Mouse (Mus musculus) embryonic facial prominence, embryonic 10.5 days (tissue): ENCODE measurements around the gene Atg101. TPM values are rescaled to one million over a fixed set of nuclear protein-coding genes. Genes with fewer than 3 reads are reported as not detected.

ENCODE experiments used
- DNase-seq: peaks from one replicate; pipeline ENCODE4 v3.0.0-alpha.2; 2017; ENCODE audit warnings: low spot score
- H3K27ac ChIP-seq: fragments of 300-500 bp; sonication (generic); replicated peaks from 2 replicates; pipeline ENCODE4 v1.5.1; 2016; ENCODE audit warnings: mild to moderate bottlenecking
- H3K27me3 ChIP-seq: fragments of 300-500 bp; sonication (generic); replicated peaks from 2 replicates; pipeline ENCODE4 v1.6.1; 2016; ENCODE audit warnings: low read depth, mild to moderate bottlenecking; ENCODE audit not compliant: poor library complexity, severe bottlenecking
- H3K36me3 ChIP-seq: fragments of 300-500 bp; sonication (generic); replicated peaks from 2 replicates; pipeline ENCODE4 v1.6.1; 2016; ENCODE audit warnings: mild to moderate bottlenecking, moderate library complexity
- H3K4me1 ChIP-seq: fragments of 300-500 bp; sonication (generic); 2 replicates; pipeline ENCODE4 v1.6.1; 2016
- H3K4me3 ChIP-seq: fragments of 300-500 bp; sonication (generic); 2 replicates; pipeline ENCODE4 v1.5.1; 2016; ENCODE audit warnings: mild to moderate bottlenecking, moderate library complexity
- H3K9me3 ChIP-seq: fragments of 300-500 bp; sonication (generic); 2 replicates; pipeline ENCODE4 v1.6.1; 2016; ENCODE audit warnings: mild to moderate bottlenecking
- WGBS: fragments of 180-500 bp; shearing (Covaris S2); methylation state at CpG from one replicate; pipeline ENCODE4 v1.1.7; 2016; 5-methylcytosine and 5-hydroxymethylcytosine counted together
- polyA plus RNA-seq: library from polyadenylated mRNA; unstranded; fragments of >200 nt; fragmentation: Nextera tagmentation; extraction: Ambion mirVana; gene quantifications from 2 replicates; pipeline ENCODE4 v1.2.1, GENCODE M21; 2016

The Atg101 gene
- polyA plus RNA-seq, 1 experiment from 2014 or later, result 91.5 TPM

DNA sequence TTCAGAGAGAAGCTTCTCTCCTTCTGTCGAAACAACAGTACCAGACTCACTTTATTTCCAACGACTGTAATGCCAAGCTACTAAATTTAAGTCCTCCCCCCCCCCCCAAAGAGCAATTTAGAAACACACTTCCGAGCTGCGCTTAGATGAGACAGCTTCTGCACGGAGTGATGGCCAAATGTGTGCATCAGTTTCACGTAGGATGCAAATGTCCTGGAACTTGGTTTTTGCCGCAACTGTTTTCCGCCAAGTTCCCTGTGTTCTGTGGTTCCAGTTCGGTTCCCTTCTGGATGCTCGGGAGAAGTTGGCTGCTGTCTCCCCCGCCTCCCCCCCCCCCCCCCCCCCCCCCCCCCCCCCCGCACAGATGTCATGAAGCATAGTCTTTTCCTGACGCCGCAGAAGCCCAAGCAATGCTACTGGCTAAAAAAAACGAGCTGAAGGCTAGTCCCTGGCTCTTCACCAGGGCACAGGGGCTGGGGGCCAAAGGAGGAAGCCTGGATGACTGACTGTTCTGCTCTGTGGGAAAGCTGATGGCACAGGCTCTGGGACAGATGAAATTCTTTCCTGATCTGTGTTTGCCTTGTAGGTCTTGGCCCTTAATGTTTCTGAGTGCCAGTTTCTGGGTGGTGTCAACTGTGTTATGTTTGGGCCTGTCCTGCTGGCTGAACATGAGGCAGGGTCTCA, 27.2 kb downstream of the Atg101 start:
- peaks cover 27% of the 10 kb centered on the region for H3K4me1 ChIP-seq
- 67% methylated on average over 14 of the region's 15 CpGs for WGBS
- no peaks in the 10 kb centered on the region for H3K27me3 ChIP-seq
- DNase-seq, result no peak
- no peaks in the 10 kb centered on the region for H3K36me3 ChIP-seq
- H3K4me3 ChIP-seq, result no peak overlapping the region
- H3K27ac ChIP-seq, result no peak overlapping the region
- 0 out of 2 replicates have a peak, but pooled peaks cover 2% of the 10 kb centered on the region for H3K9me3 ChIP-seq

DNA sequence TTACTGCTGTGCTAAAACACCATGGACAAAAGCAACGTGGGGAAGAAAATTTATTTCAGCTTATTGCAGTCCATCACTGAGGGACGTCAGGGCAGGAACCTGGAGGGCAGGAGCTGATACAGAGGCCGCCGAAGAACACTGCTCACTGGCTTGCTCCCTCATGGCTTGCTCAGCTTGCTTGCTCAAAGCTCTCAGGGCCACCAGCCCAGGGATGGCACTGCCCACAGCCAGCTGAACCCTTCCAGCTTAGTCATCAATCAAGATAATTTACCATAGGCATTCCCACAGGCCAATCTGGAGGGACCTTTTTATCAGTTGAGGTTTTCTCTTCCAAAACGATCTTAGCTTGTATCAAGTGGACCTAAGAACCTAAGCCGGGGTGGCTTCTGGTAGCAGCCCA, 27.9 kb downstream of the Atg101 start:
- H3K9me3 ChIP-seq, result 0 out of 2 replicates have a peak, but pooled peaks cover 2% of the 10 kb centered on the region
- no peaks in the 10 kb centered on the region for H3K36me3 ChIP-seq
- H3K27ac ChIP-seq, result no peak overlapping the region
- H3K27me3 ChIP-seq, result no peaks in the 10 kb centered on the region
- DNase-seq, result no peak
- H3K4me1 ChIP-seq, result peaks cover 34% of the 10 kb centered on the region
- 89% methylated on average over 6 of the region's 6 CpGs for WGBS
- no peak overlapping the region for H3K4me3 ChIP-seq

DNA sequence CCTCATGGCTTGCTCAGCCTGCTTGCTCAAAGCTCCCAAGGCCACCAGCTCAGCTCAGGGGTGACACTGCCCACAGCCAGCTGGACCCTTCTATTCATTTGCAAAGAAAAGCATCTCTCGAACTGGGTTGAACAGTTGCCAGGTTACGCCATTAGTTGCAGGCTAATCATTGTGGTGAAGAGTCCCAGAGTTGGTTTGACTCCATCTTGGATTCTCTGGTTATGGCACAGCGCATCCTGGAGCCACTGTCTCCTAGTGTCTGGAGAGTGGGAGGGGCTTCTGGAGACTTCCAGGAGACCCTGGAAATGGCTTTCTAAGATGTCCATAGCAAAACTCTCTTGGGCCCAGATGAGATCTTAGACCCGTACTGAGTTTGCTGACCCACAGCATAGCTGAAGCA, 31.3 kb downstream of the Atg101 start:
- H3K27ac ChIP-seq, result 0 out of 2 replicates have a peak overlapping the region, but pooled peaks have one; percentile 55
- no peak overlapping the region for H3K4me3 ChIP-seq
- 87% methylated on average over 4 of the region's 4 CpGs for WGBS
- H3K27me3 ChIP-seq, result no peaks in the 10 kb centered on the region
- no peak for DNase-seq
- peaks cover 38% of the 10 kb centered on the region for H3K4me1 ChIP-seq
- H3K36me3 ChIP-seq, result no peaks in the 10 kb centered on the region
- H3K9me3 ChIP-seq, result 0 out of 2 replicates have a peak, but pooled peaks cover 2% of the 10 kb centered on the region

DNA sequence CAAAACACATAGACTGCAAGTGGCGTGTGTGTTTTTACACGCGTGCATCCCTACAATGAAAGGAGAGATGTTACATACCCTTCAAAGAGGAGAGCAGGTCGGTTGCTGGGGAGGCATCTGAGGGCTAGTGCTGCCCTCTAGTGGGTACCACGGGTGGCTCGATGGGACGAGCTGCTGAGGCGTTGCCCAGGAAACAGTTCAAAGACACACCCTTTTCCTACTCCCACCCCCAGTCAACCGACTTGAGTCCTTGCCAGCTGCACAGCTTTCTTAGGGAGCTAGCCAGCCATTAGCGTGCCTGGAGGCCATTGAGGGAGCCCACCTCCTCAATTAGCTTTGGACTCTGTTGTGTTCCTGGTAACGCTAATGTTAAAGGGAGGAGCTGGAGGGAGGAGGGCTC, 31.8 kb downstream of the Atg101 start:
- peak overlapping the region; percentile 55; the same call in 1 of the 2 replicates for H3K27ac ChIP-seq
- DNase-seq, result peak; percentile 90
- H3K9me3 ChIP-seq, result 0 out of 2 replicates have a peak, but pooled peaks cover 2% of the 10 kb centered on the region
- no peaks in the 10 kb centered on the region for H3K36me3 ChIP-seq
- H3K4me1 ChIP-seq, result peaks cover 43% of the 10 kb centered on the region
- H3K4me3 ChIP-seq, result peak overlapping the region; percentile 41
- 2% methylated on average over 11 of the region's 11 CpGs for WGBS
- no peaks in the 10 kb centered on the region for H3K27me3 ChIP-seq

DNA sequence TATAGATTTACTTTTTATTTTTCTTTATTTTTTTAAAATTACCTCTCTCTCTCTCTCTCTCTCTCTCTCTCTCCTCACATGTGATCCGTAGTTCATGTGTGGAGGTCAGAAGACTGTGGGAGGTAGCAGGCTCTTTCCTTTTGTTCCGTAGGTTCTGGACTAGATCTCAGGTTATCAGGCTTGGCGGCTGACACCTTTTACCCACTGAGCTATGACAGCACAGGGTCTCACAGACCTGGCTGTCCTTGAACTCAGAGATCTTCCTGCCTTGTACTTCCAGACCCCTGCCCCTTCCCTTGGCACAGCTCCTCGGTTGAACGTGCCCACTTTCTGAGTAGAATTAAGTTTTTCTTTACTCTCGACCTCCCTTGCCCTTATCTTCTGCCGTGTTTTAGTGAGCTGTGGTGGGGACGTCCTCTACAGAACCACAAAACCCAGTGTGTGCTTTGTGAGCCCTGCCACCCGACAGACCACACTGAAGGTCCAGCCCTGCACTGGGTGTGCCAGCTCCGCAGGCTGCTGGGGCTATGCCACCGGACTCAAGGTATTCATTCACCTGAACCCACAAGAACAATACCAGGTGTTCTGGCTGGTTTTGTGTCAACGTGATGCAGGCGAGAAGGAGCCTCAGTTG, 32.3 kb downstream of the Atg101 start:
- peak overlapping the region; percentile 55; the same call in 1 of the 2 replicates for H3K27ac ChIP-seq
- no peaks in the 10 kb centered on the region for H3K27me3 ChIP-seq
- H3K4me1 ChIP-seq, result peaks cover 48% of the 10 kb centered on the region
- H3K9me3 ChIP-seq, result 0 out of 2 replicates have a peak, but pooled peaks cover 2% of the 10 kb centered on the region
- peak overlapping the region; percentile 41 for H3K4me3 ChIP-seq
- no peaks in the 10 kb centered on the region for H3K36me3 ChIP-seq
- WGBS, result 72% methylated on average over 13 of the region's 13 CpGs
- DNase-seq, result no peak

DNA sequence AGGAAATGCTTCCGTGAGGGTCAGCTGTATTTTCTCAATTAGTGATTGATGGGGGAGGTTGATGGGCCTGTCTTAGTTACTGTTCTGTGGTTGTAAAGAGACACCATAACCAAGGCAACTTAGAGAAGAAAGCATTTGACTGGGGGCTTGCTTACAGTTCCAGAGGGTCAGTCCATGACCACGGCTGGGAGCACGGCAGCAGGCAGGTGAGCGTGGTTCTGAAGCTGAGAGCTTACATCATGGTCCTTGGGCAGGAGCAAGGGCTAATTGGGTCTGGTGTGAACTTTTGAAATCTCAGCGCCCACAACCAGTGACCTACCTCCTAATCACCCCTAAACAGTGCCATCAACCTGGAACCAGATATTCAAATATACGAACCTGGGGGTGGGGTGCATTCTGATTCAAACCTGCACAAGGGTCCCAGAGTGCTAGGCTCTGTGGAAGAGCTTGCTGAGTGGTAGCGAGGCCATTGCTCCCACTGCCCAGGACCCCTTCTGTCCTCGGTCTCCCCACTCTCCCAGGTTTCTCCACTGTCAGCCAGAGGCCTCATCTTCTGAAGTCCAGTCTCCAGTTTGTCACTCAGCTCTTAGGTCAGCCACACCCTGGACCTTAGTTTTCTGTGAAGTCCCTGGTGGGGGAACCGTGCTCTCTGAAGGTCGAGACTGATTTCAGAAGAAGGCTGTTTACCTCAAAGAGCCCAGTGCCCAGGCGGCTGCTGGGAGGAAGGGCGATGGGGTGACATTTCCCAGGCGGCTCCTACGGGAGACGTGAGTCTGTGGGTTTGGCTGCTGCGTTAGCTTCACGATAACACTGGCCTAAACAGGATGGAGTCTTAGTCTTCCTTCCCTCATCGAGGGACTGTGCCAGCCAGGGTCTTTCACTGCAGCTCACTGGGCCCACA, 33.1 kb downstream of the Atg101 start:
- Histone ChIP-seq H3K36me3 (no peaks in the 10 kb centered on the region), H3K4me1 (peaks cover 49% of the 10 kb centered on the region), H3K4me3 (no peak overlapping the region), H3K27ac (no peak overlapping the region), H3K9me3 (0 out of 2 replicates have a peak, but pooled peaks cover 2% of the 10 kb centered on the region), H3K27me3 (no peaks in the 10 kb centered on the region)
- WGBS, result 81% methylated on average over 18 of the region's 18 CpGs
- DNase-seq, result no peak

DNA sequence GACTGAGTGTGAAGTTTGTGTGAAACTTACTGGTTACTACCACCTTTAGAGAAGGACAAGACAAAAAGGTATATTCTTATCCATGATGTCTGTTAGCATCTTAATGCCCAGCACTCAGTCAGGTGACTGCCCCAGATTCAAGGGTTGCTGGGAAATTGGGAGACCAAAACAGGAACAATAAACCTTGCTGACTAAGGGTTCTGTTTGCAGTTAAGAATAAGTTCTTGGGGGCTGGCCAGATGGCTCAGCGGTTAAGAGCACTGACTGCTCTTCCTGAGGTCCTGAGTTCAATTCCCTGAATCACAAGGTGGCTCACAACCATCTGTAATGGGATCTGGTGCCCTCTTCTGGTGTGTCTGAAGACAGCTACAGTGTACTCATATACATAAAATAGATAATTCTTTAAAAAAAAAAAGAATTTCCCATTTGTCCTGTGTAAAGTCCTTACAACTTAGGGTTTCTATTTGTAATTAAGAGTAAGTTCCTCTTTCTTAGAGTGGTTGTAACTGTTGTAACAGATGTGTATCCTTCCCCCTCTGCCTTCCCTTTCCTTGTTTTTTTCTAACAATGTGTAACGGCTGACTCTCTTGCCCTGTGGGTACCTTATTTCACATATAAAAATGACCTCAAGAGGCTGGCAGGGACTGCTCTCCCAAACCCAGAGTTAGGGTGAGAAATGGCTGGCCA, 33.9 kb downstream of the Atg101 start:
- H3K36me3 ChIP-seq, result no peaks in the 10 kb centered on the region
- 0 out of 2 replicates have a peak, but pooled peaks cover 2% of the 10 kb centered on the region for H3K9me3 ChIP-seq
- H3K4me1 ChIP-seq, result peaks cover 49% of the 10 kb centered on the region
- WGBS, result 85% methylated on average over 2 of the region's 2 CpGs
- H3K27ac ChIP-seq, result no peak overlapping the region
- no peaks in the 10 kb centered on the region for H3K27me3 ChIP-seq
- no peak overlapping the region for H3K4me3 ChIP-seq
- DNase-seq, result no peak

DNA sequence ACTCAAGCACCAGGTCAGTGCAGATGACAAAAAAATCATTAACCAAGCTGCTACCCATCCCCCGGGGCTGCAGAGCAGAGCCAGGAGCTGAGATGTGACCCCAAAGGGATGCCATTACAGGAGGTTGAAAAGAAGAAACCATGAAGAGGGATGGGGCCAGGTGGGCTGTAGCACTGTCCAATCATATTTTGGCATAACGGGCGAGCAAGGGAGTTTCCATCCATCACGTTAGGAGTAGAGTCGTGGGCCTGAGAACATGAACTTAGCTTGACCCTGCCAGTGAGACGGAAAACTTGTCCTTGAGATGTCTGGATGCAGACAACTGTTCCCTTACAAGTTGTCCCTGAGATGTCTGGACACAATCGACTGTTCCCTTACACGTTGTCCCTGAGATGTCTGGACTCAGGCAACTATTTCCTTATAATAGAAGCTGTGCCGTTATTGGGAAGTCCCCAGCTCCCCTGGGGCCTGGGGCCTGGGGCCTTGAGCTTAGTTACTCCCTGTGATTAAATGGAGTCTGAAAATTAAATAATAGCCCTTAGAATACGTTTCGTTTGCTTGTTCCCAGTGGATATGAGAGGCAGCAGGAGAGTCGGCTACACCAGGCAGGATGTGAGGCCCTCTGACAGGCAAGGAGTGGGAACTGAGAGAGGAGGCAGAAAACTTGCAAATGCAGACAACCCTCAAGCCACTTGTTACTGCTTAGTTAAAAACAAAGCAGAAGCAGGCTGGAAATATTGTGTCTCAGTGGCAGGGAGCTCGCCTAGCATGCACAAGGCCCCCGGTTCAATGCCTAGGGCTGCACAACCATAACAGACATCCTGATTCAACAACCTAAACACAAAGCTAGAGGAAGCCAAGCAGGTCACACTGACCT, 35.1 kb downstream of the Atg101 start:
- H3K36me3 ChIP-seq, result no peaks in the 10 kb centered on the region
- H3K27me3 ChIP-seq, result no peaks in the 10 kb centered on the region
- H3K4me1 ChIP-seq, result peaks cover 49% of the 10 kb centered on the region
- WGBS, result 68% methylated on average over 14 of the region's 14 CpGs
- no peak overlapping the region for H3K4me3 ChIP-seq
- H3K27ac ChIP-seq, result peak overlapping the region; percentile 30; the same call in 1 of the 2 replicates
- no peak for DNase-seq
- 0 out of 2 replicates have a peak, but pooled peaks cover 4% of the 10 kb centered on the region for H3K9me3 ChIP-seq

DNA sequence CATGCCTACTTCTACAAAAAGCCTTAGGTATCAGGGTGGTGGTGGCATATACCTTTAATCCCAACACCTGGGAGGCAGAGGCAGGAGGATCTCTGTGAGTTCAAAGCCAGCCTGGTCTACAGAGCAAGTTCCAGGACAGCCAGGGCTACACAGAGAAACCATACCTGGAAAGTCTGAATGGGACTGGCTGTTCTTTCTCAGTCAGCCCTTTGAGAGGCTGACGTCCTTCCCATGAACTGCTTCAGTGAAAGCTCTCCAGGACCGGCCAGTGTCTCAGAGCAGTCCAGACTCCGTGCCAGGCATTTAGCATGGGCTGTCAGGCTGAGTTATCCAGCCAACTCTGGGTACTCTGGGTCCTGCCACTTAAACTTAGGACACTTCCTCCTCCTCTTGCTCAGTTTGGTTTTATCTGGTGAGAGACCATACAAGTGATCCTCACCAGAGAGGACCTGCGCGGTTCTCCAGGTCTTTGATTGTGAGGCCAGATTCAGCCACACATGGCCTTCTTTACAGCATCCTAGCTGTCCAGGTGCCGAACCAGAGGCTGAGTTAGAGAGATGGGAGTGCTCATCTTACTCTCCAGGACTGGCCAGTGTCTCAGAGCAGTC, 36.0 kb downstream of the Atg101 start:
- Histone ChIP-seq H3K36me3 (no peaks in the 10 kb centered on the region), H3K27ac (no peak overlapping the region), H3K27me3 (no peaks in the 10 kb centered on the region; the same call in 1 of the 2 replicates), H3K4me3 (no peak overlapping the region), H3K9me3 (0 out of 2 replicates have a peak, but pooled peaks cover 2% of the 10 kb centered on the region), H3K4me1 (peaks cover 49% of the 10 kb centered on the region)
- DNase-seq, result no peak
- 92% methylated on average over 6 of the region's 6 CpGs for WGBS

DNA sequence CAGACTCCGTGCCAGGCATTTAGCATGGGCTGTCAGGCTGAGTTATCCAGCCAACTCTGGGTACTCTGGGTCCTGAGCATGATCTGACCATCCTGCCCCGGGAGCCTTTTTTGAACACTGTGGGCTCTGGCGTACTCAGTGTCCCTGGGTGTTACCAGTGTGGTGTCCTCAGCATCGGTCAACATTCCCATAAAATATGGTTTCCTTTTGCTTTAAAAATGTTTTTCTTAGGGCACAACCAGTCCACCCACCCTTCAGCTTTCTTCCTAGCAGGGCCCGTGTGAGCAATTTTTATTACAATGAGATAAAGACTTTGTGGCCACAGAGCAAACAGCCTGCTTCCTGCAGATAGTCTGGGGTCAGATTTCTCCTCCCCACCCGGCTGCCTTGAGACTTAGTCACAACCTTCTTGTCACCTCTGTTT, 36.6 kb downstream of the Atg101 start:
- H3K27ac ChIP-seq, result no peak overlapping the region
- WGBS, result 67% methylated on average over 6 of the region's 6 CpGs

DNA sequence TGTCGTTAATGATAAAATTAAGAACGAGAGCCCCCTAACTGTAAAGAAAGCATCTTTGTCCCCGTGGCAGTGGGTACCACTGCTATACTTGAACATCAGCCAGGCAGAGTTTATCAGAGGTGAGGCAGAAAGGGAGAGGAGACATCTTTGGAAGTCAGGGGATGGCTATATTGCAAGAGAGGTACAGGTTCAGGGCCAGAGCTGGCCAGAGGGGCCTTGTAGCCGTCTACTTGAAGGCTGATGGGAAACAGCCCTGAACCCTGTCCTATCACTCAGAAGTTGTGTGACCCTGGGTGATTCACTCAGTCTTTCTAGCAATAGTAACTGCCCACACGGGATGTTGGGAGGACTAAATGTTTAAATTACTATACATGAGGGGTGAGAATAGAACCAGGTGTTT, 37.1 kb downstream of the Atg101 start:
- 71% methylated on average over 5 of the region's 5 CpGs for WGBS

More for the DNA sequence above, 36.6 kb downstream of the Atg101 start:
- DNase-seq, result no peak
- Histone ChIP-seq H3K4me1 (peaks cover 47% of the 10 kb centered on the region), H3K4me3 (no peak overlapping the region), H3K36me3 (no peaks in the 10 kb centered on the region), H3K27me3 (no peaks in the 10 kb centered on the region; the same call in 1 of the 2 replicates), H3K9me3 (0 out of 2 replicates have a peak, but pooled peaks cover 2% of the 10 kb centered on the region)

More for the DNA sequence above, 37.1 kb downstream of the Atg101 start:
- no peak for DNase-seq
- peaks cover 42% of the 10 kb centered on the region for H3K4me1 ChIP-seq
- no peaks in the 10 kb centered on the region for H3K36me3 ChIP-seq
- no peak overlapping the region for H3K27ac ChIP-seq
- H3K27me3 ChIP-seq, result no peaks in the 10 kb centered on the region; the same call in 1 of the 2 replicates
- no peak overlapping the region for H3K4me3 ChIP-seq
- 0 out of 2 replicates have a peak, but pooled peaks cover 2% of the 10 kb centered on the region for H3K9me3 ChIP-seq
